Mouse (Mus musculus): Measurements from ENCODE around the gene Btg1. TPM values are rescaled to one million over a fixed set of nuclear protein-coding genes. Genes with fewer than 3 reads are reported as not detected.

Btg1 gene
- polyA plus RNA-seq, 1 experiment from 2014 or later = 34.8 TPM

DNA sequence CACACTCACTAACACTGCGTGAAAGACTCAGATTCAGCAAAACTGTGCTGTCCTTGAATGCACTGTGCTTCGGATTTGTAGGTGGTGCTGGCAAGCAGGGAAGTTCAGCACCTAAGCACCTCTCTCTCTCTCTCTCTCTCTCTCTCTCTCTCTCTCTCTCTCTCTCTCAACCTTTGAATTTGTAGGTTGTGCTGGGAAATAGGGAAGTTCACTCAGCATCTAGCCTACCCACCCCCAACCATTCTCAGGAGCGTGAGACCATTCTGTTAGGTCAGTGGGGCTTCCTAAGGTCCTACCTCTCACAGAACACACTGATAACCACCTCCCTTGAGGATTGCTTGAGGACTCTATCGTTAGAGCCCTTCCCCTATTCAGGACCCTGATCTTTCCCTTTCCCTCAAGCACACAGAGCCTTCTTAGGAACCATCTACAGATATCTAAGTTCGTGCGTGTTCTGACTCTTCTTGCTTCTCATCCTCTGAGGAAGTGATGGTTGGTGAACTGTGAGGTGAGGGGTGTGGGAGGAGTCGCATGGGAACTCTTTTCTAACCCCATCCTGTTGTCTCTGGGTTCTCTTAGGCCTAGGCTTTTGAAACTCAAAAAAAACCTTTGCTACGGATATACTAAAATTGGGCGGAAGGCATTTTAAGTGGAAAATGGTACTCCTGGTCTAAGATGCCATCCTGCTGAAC lies 47.1 kb downstream of the Btg1 start:
- no peak overlapping the region for H3K4me2 ChIP-seq (ENCODE audit: low read length)
- ATAC-seq = no peak
- no peaks in the 10 kb centered on the region; the same call in 1 of the 2 replicates for H3K4me1 ChIP-seq (ENCODE audit: control insufficient read depth, insufficient read depth, low read depth, low read length)
- no peak overlapping the region for H3K27ac ChIP-seq (ENCODE audit: low read depth, low read length)
- WGBS = 93% methylated on average over 9 of the region's 9 CpGs
- no peaks in the 10 kb centered on the region for H3K36me3 ChIP-seq (ENCODE audit: control insufficient read depth, insufficient read depth, low read length)
- no peak overlapping the region for H3K4me3 ChIP-seq (ENCODE audit: low read length)
- no peaks in the 10 kb centered on the region for H3K27me3 ChIP-seq (replicated peaks; ENCODE audit: control insufficient read depth, insufficient read depth, low read length)
- H3K9ac ChIP-seq (ENCODE audit: low read depth, low read length) = no peak overlapping the region
- H3K9me3 ChIP-seq (ENCODE audit: control insufficient read depth, low read length) = no peaks in the 10 kb centered on the region

Measured in hindbrain, embryonic 16.5 days (tissue).